Mouse (Mus musculus) embryo, embryonic 10.5 days (tissue): Measurements from ENCODE around the gene Rps8.
A peak's percentile ranks its signal among the peaks of the same experiment; 100 is the strongest.

ENCODE experiments used
- DNase-seq: peaks from one replicate; pipeline ENCODE4 v3.0.0-alpha.2; 2015; ENCODE audit warnings: low spot score

Rps8 gene

DNA sequence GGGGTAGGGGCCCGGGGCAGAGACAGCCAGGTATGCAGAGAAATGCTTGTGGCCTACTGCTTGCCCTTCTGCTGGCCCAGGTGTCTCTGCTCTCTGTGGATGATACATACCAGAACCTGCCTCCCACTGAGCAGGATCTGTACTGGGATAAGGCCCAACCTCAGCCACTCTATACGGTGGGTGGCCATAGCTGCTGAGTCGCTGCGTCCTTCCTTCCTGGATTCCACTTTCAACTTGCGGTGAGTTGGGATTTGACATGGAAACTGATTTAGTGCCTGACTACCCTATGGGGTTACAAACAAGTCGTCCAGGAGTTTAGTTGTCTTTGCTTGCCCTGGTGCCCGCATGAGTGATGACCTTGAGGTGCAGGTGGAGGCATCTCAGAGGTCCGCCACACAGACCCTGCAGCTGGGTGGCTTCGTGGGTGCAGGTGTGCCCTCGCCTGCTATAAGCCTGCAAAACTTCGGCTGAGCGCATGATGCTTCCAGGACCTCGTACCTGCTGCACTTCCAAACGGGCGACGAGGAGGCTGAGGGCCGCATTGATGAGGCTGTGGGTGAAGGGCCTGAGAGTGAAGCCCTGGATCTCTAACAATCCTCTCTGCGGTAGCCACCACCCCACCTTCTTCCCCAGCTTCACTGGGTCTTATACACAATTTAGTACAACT is 7.9 kb downstream of the Rps8 start:
- no peak for DNase-seq

DNA sequence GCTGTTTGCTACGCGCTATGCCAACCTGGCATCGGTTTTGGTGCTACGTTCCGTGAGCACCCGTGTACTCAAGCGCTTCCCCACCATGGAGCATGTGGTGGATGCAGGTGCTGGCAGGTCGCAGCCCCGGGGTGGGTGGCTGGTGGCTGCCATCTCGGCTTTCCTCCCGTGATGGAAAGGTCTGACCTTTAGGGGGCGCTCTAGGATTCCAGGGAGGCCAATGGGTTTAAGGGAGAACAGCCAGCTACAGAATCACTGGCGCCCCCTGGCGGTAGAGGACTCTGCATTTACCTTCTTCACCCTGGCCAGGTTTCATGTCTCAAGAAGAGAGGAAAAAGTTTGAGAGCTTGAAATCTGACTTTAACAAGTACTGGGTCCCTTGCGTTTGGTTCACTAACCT is 9.9 kb downstream of the Rps8 start:
- DNase-seq = peak; percentile 92

- no peak for DNase-seq
Measured at GRCm38 (mm10) chr4:117145248-117145647, 10.8 kb downstream of the Rps8 start.

DNA sequence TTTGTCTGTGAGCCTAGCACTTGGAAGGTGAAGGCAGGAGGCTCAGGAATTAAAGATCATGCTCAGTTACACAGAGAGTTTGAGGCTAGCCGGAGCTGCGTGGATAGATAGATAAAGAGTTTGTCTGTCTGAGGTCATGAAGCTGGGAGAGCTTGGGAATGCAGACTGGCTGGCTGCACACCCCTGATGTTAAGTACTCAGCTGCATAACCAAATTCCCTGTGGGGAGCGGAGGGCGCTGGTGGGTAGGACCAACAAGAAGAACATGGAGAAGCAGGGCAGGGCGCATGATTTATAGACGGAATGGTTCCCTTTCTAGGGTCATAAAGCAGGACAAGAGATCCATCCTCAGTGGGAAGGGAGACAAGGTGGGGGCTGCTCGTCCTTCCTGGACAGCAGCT is 13.0 kb downstream of the Rps8 start:
- no peak for DNase-seq

- DNase-seq = peak; percentile 40
Measured at GRCm38 (mm10) chr4:117140613-117141012, 15.4 kb downstream of the Rps8 start.

DNA sequence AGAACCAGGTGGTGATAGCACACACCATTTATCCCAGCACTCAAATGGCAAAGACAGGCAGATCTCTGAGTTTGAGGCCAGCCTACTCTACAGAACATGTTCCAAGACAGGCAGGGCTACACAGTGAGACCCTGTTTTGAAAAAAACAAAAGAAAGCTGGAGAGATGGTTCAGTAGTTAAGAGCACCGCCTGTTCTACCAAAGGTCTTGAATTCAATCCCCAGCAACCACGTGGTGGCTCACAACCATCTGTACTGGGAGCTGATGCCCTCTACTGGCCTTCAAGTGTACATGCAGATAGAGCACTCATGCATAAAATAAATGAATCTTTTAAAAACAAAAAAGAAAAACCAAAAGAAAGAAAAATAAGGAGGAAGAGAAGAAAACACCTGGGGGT is 16.8 kb downstream of the Rps8 start:
- peak; percentile 76 for DNase-seq

DNA sequence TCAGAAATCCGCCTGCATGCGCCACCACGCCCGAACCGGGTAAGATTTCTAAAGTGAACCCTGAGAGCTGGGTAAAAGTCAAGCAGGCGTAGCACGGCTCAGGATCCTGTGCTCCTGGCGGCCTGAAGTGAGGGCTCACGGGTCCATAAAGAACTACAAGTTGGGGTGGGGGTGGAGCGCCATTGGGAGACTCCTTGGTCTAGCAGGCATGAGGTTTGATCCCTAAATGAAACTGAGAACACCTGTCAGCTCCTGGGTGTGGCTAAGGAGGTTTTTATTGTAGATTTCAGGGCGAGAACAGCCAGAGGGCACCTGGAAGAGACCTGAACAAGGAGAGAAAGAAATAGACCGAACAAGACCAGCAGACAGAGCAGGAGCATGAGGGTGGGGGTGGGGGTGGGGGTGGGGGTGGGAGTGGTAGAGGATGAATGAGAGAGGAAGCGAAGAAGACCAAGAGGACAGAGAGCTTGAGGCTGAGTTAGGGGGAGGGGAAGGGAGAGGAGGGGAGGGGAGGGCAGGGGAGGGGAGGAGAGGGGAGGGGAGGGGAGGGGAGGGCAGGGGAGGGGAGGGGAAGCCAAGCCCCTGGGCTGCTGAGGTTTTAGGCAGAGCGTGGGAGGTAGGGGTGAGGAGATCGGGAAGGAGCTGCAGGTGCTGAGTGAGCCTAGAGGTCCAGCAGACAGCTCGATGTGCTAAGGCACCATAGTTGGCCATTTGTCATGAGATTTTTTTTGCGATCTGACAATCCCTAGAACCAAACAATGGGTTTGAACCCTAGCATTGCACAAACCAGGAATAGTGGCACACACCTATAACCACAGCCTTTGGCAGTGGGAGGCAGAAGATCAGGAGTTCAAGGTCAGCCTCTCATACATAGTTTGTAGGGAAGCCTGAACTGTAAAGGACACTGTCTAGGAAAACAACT is 17.5 kb downstream of the Rps8 start:
- no peak for DNase-seq

DNA sequence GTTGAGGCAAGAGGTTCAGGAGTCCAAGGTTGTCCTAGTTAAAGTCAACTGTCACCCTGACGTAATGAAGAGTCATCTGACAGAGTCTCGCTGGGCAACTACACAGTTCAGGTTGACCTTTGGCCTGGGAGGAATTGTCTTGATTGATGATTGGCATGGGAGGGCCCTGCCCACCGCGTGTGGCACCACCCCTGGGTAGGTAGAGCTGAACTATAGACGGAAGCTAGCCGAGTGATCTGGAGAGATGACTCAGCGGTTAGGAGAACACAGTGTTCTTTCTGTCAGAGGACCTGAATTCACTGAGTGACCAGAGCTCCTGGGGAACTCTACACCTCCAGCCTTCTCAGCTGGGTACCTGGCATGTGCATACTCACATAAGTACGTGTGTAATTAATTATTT is 20.0 kb downstream of the Rps8 start:
- no peak for DNase-seq

DNA sequence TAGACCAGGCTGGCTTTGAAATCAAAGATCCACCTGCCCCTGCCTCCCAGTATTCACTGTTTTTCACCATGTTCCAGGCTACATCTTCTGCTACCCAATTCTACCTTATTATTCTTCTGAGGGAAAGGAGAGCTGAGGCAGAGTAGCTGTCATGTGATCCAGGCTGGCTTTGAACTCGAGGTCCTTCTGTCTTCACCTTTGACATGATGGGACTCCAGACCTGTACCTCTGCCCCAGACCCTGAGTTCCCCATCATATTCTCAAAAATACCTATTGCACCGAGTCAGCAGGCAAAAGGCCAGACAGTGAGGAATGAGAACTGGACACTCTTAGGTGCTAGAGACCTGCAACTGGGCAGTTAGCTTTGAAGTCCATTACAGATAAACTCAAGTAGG is 21.4 kb downstream of the Rps8 start:
- DNase-seq = no peak

DNA sequence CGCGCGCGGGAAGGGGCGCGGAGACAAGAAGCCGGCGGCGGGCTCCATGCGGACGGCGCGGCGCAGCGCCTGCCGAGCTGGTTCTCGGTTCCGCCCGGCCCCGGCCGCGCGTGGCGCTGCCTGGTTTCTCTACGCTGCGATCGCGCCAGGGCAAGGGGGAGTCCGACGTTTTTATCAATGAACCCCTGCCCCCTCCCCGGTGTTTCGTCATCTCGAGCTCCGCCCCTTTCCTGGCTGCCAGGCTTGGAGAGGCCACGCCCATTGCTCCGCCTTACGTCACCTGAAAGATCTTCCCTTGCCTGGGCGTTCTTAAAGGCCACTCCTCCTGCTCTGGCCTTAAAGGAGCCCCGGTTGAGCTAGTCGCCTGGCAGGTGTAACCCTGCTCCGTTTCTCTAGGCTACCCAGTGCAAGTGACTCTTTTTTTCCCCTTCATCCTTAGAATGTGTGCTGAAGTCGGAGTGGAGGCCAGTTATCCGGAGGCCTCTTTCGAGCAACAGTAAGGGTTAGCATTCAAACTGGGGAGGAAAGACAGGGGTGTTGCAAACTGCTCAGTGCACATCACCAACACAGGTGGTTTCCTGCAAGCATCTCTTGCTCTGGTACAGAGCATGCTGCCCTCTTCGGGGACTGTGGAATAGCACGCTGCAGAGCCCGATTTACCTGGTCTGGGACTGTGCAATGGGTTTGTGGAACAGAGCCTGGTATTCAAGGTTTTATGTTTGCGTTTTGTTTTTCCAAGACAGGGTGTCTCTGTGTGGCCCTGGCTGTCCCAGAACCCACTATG is 22.0 kb downstream of the Rps8 start, which contains the start of gene Plk3:
TSS of gene Plk3 (minus strand) at position 147 of the 784 bp plus-strand sequence.
- peak; percentile 99 for DNase-seq

DNA sequence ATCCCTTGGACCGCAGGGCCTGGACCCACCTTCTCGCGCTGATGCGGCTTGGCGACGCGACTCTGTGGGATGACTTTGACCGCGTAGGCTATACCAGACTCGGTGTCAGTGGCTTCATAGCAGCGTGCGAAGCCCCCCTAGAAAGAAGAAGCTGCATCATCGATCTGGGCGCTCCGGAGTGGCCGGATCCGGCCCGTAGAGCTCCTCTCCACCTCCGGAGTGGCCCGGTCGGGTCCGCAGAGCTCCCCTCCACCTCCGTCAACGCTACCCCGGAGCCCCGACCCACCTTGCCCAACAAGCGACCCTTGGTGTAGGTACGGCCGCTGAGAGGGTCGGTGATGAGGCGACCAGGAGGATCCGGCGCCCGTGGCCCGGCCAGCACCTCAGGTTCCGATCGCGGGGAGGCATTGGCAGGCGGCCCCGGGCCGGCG is 22.7 kb downstream of the Rps8 start:
- peak; percentile 43 for DNase-seq

- DNase-seq = no peak
Measured at GRCm38 (mm10) chr4:117132794-117133143, 23.3 kb downstream of the Rps8 start.

- peak; percentile 87 for DNase-seq
Measured at GRCm38 (mm10) chr4:117131890-117132793, 23.9 kb downstream of the Rps8 start.

GRCm38 (mm10) chr4:117131198-117131597 is 24.8 kb downstream of the Rps8 start:
- no peak for DNase-seq

DNA sequence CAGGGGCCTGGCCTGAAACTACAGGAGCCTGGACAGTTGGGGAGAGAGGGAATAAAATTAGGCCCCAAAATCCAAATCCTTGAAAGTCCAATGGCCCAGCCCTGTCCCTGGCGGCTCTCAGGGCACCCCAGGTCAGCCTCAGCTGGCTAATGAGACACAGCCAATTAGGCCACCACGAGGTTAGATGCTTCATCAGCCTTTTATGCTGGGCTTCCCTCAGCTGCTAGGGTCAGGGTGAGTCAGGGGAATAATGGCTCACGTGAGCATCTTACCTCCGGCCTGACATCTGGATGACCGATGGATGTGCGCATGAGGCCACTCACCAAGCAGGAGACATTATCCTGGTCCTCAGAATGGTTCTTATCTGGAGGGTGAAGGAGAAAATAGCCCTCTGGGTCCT is 25.3 kb downstream of the Rps8 start:
- no peak for DNase-seq

- no peak for DNase-seq
Measured at GRCm38 (mm10) chr4:117127991-117128686, 27.9 kb downstream of the Rps8 start.

DNA sequence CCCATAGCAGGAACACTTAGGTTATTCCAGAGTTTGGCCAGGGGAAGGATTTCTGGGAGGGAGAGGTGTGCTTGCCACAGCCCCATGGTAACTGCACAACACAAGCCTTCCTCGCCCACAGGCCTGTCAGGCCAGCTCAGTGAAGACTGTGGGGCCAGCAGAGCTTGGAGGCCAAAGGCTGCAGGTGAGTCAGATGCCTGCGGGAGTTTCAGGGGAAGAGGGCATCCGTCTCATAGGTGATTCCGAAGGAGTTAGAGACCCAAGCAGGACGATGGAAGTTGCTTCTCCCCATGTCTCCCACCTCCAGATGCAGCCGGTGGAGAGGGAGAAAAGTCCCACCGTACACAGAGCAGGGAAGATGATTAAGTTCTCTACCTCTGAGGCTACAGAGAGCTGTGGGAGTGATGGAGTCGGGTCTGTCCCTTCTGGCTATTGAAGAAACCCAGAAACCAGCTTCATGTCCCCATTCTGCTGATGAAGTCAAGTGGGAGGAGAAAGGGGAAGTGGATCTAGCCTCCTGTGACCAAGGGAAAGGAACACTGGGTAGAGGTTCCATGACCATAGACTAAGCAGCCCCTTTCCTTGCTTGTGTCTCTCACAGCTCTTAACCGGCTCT is 29.3 kb downstream of the Rps8 start, which contains the start of gene Tctex1d4:
TSS of gene Tctex1d4 (plus strand) at position 120 of the 616 bp plus-strand sequence.
- DNase-seq = no peak

DNA sequence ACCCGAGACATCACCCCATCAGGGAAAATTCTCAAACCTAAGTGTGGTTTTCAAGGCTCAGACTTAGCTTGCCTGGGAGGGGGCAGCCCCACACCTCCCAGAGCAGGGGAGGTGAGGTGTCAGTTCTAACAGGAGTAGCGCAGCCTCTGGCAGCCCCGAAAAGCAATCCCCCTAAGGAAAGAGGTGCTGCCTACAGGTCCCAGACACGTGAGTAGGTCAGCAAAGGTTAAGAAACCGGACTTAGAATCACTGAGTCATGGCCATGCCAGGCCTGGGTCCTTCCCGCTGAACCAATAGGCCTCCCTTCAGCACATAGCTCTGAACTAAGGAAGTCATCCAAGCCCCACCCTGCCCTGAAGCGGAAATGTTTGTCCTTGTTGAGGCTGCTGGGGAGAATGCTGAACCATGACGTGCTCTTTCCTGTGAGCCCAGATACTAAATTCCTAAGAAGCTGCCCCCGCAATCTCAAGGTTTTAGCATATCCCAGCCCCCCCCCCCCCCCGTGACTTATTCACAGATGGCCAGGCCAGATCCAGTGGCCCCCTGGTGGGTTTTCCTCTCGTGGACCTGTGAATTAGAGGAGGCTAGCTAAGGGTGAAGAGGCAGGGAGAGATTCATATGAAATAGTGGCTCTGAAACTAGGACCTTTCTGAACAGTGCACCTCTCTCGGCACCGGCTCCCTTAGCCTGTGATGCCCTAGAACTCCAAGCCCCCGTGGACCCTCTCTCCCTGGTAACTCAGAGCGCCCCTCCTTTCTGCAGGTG is 30.0 kb downstream of the Rps8 start:
- DNase-seq = peak; percentile 61

DNA sequence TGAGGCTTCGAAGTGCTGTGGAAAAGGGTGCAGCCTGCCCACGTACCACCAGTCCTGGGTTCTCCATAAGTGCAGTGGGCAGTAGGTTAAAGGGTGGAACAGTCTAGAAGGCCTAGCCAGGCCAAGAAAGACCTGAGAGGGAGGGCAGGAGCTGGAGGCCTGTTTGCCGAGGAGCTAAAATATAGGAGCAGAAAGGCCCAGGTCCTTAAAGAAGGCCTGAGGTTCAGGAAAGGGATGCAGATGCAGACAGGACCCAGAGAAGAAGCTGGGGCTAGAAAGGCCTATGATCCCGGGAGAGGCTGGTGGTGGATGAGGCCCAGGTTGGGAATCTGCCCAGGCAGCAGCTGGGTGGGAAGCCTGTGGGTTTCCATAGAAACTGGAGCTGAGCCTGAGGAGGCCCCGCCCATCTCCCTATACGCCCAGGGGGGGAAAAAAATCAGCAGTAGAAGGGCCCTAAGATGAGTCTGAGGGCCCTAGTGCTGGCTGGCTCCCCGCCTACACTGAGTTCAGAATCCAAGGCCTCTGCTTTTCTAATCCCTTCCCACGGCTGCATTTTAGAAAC is 30.6 kb downstream of the Rps8 start, which contains the start of gene Btbd19:
TSS of gene Btbd19 (minus strand) at position 378 of the 562 bp plus-strand sequence.
- peak; percentile 73 for DNase-seq
